Mouse (Mus musculus): Measurements from ENCODE around the gene Stx17.

DNA sequence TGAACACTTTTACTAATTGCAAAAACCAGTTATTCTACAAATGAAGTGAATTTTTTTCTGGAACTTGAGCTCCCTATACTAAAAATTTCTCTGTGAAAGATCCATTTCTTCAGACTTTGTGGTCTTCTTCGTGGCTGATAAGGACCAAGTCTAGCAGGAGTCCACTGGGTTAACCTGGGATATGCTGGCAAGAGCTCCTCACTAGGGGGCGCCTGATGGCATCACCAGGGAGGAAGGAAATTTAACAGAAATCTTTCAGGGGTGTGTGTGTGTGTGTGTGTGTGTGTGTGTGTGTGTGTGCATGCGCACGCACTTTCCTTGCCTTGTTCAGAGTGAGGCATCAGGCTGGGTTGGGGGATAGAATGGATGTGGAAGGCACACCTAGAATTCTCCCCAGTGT lies 8.5 kb upstream of the Stx17 start:
- no peak for TF ChIP-seq ZC3H11A (IDR thresholded peaks at IDR 0.05; ENCODE audit: borderline replicate concordance, low read depth, low read length)
- TF ChIP-seq HCFC1 (IDR thresholded peaks at IDR 0.05; ENCODE audit: borderline replicate concordance, insufficient read depth, low read length) = no peak
